Mouse (Mus musculus) embryo, embryonic 11.5 days (tissue): ENCODE data around the gene Cfap97.
"Not testable (repeated sequence)": the region's sequence is repeated elsewhere in the genome, so short reads cannot be mapped to it uniquely, and the experiment has no call there.

ENCODE experiments used
- DNase-seq: peaks from one replicate; pipeline ENCODE4 v3.0.0-alpha.2; 2012; ENCODE audit warnings: low read depth, low spot score

Gene Cfap97

GRCm38 (mm10) chr8:46151202-46152062 is at the start of gene Cfap97:
Cfap97 (plus strand) TSS chr8:46151771.
- DNase-seq: peak; percentile 23

- no peak for DNase-seq
Observed at GRCm38 (mm10) chr8:46103434-46103833, 48.1 kb upstream of the Cfap97 start.

- DNase-seq: no peak
Observed at GRCm38 (mm10) chr8:46107690-46108089, 43.9 kb upstream of the Cfap97 start.

- DNase-seq: not testable (repeated sequence)
Observed at GRCm38 (mm10) chr8:46113421-46114170, 38.0 kb upstream of the Cfap97 start.

GRCm38 (mm10) chr8:46117172-46117571 is 34.4 kb upstream of the Cfap97 start:
- DNase-seq: no peak

- no peak for DNase-seq
Observed at GRCm38 (mm10) chr8:46119176-46119575, 32.4 kb upstream of the Cfap97 start.

- DNase-seq: no peak
Observed at GRCm38 (mm10) chr8:46122498-46122897, 29.1 kb upstream of the Cfap97 start.

- no peak for DNase-seq
Observed at GRCm38 (mm10) chr8:46130426-46130825, 21.1 kb upstream of the Cfap97 start.

GRCm38 (mm10) chr8:46135546-46135945 is 16.0 kb upstream of the Cfap97 start:
- DNase-seq: not testable (repeated sequence)

GRCm38 (mm10) chr8:46137336-46137735 is 14.2 kb upstream of the Cfap97 start:
- no peak for DNase-seq

GRCm38 (mm10) chr8:46137843-46138596 is 13.6 kb upstream of the Cfap97 start:
- DNase-seq: no peak

GRCm38 (mm10) chr8:46140376-46141120 is 11.0 kb upstream of the Cfap97 start:
- DNase-seq: no peak

- DNase-seq: no peak
Observed at GRCm38 (mm10) chr8:46141688-46142087, 9.9 kb upstream of the Cfap97 start.

- no peak for DNase-seq
Observed at GRCm38 (mm10) chr8:46142498-46143081, 9.0 kb upstream of the Cfap97 start.

GRCm38 (mm10) chr8:46143470-46143869 is 8.1 kb upstream of the Cfap97 start:
- DNase-seq: no peak

- no peak for DNase-seq
Observed at GRCm38 (mm10) chr8:46143924-46144323, 7.6 kb upstream of the Cfap97 start.

- DNase-seq: no peak
Observed at GRCm38 (mm10) chr8:46146173-46146572, 5.4 kb upstream of the Cfap97 start.

GRCm38 (mm10) chr8:46149306-46149705 is 2.3 kb upstream of the Cfap97 start:
- DNase-seq: no peak

- DNase-seq: no peak
Observed at GRCm38 (mm10) chr8:46149782-46150181, 1.8 kb upstream of the Cfap97 start.

- peak; percentile 69 for DNase-seq
Observed at GRCm38 (mm10) chr8:46152064-46153031, 777 bp downstream of the Cfap97 start, which contains the start of gene Snx25. Snx25 (minus strand) TSS chr8:46152159.
